Mouse (Mus musculus) myocyte (in vitro differentiated cells): ENCODE results near the gene Pknox2.

Experiments used
- E2F4 ChIP-seq: IDR thresholded peaks from one replicate; pipeline ENCODE4 v1.6.1; 2011; ENCODE audit warnings: mild to moderate bottlenecking, control low read depth, moderate library complexity; ENCODE audit not compliant: insufficient read depth
- MAX ChIP-seq: IDR thresholded peaks from one replicate; pipeline ENCODE4 v1.6.1; 2011; ENCODE audit warnings: low read depth, mild to moderate bottlenecking, control low read depth
- MYOD1 ChIP-seq, 3 experiments: IDR thresholded peaks; one replicate each; pipeline ENCODE4 v1.6.1; 2011; ENCODE audit warnings: control low read depth in 2 of 3, low read depth in 2 of 3, mild to moderate bottlenecking in 2 of 3, moderate library complexity in 1 of 3; ENCODE audit not compliant: insufficient read length in 2 of 3, control insufficient read depth in 1 of 3
- POLR2A ChIP-seq: IDR thresholded peaks from one replicate; pipeline ENCODE4 v1.6.1; 2011; ENCODE audit warnings: low read depth, mild to moderate bottlenecking, control low read depth, moderate library complexity; ENCODE audit not compliant: insufficient read length
- POLR2AphosphoS2 ChIP-seq: IDR thresholded peaks from one replicate; pipeline ENCODE4 v1.6.1; 2011; ENCODE audit warnings: low read depth, control low read depth; ENCODE audit not compliant: insufficient read length
- REST ChIP-seq: IDR thresholded peaks from one replicate; pipeline ENCODE4 v1.6.1; 2011; ENCODE audit warnings: mild to moderate bottlenecking, control low read depth, moderate library complexity; ENCODE audit not compliant: insufficient read depth, insufficient read length
- SRF ChIP-seq: IDR thresholded peaks from one replicate; pipeline ENCODE4 v1.6.1; 2011; ENCODE audit warnings: low read depth; ENCODE audit not compliant: control insufficient read depth, insufficient read length
- TCF12 ChIP-seq: IDR thresholded peaks from one replicate; pipeline ENCODE4 v1.6.1; 2011; ENCODE audit warnings: mild to moderate bottlenecking, control low read depth; ENCODE audit not compliant: poor library complexity, insufficient read depth, severe bottlenecking
- USF1 ChIP-seq: IDR thresholded peaks from one replicate; pipeline ENCODE4 v1.6.1; 2011; ENCODE audit warnings: low read depth, mild to moderate bottlenecking, control low read depth, moderate library complexity

DNA sequence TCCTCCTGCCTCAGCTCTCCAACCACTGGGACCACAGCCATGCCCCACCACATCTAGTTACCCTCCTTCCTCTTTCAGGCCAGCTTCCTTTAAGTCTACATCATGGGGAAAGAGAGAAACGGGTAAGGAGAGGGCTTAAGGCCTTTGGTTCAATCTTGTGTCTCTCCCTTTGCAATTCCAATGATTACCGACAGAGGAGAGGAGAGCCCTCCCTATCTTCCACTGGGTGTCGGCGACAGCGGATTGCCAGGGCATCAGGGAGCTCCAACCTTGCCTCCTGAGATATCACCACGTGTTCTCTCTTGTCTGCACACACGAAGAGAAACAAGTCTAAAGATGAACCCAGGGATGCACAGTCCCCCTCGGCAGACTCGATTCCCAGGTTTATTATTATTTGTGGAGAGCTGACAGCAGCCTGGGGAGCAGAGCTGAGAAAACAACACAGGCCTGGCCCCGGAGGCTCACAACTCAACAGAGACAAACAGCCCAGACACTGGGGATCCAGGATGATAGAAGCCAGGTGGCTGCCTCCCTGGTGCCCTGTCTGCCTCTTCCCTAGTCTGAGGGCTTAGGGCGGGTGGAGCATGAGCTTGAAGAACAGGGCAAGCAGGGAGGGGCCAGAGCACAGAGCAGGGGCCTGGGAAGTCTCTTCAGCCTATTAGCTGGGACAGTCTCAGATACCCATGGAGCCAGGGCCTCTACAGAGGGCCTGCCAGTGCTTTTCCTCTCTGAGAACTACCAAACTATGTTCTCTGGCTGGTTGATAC, 170.4 kb downstream of the Pknox2 start:
- TF ChIP-seq MAX: no peak
- TF ChIP-seq E2F4: no peak
- no peak for TF ChIP-seq POLR2A
- no peak for TF ChIP-seq POLR2AphosphoS2
- TF ChIP-seq SRF: no peak
- no peak for TF ChIP-seq MYOD1 (IDR thresholded peaks at IDR 0.05; ENCODE audit: control insufficient read depth in 1 of 3, insufficient read length in 2 of 3, low read depth in 2 of 3)
- no peak for TF ChIP-seq TCF12
- no peak for TF ChIP-seq USF1
- no peak for TF ChIP-seq REST
